Comparison of ENCODE assay signal across 18 mouse cellular contexts in the genomic region with DNA sequence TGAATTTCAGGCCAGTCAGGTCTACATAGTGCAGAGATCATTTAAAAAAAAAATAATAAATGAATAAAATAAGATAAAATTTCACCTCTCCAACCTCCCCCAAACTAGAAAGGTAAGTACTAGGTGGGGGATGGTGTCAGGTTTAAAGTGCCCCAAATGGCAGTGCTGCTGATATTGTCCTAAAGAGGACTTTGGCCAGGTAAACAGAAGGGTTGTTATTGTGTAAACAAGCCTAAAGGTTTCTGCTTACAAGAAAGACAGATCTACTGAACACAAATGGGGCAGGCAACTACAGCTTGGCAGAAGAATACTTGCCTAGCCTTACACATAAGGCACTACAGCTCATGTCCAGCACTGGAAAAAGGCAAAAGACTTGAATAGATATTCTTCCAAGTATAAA.
"Had no signal": no experiment of that assay in that cellular context is flagged by ENCODE, and none has a peak within 500 bp of the region (broad histone marks: within the 10 kb centered on the region; RNA-seq: fewer than 3 reads in every experiment).

No protein-coding gene starts in this region.

- H3K4me2 ChIP-seq: liver, embryonic 15.5 days; lung, embryonic 15.5 days; midbrain, embryonic 11.5 days; midbrain, embryonic 13.5 days; midbrain, embryonic 15.5 days; neural tube, embryonic 12.5 days; stomach, embryonic 15.5 days had no signal

- H3K27me3 ChIP-seq: liver, embryonic 15.5 days; lung, embryonic 15.5 days; midbrain, embryonic 13.5 days; midbrain, embryonic 15.5 days; neural tube, embryonic 12.5 days; stomach, embryonic 15.5 days had no signal

- H3K9ac ChIP-seq: liver, embryonic 15.5 days; lung, embryonic 15.5 days; midbrain, embryonic 13.5 days; midbrain, embryonic 15.5 days; neural tube, embryonic 12.5 days; stomach, embryonic 15.5 days had no signal

- H3K9me3 ChIP-seq: liver, embryonic 15.5 days; lung, embryonic 15.5 days; megakaryocyte, embryonic 14.5 days; midbrain, embryonic 13.5 days; midbrain, embryonic 15.5 days; neural tube, embryonic 12.5 days; stomach, embryonic 15.5 days had no signal

- ATAC-seq: lung, postnatal 0 days; midbrain, embryonic 13.5 days; midbrain, embryonic 15.5 days had no signal

- DNase-seq: lung, adult 2 months; lung, postnatal 14 days; lung, postnatal 36 days; right cerebral cortex, postnatal 14 days; thymus, adult 2 months; thymus, postnatal 25 days; thymus, postnatal 4 days had no signal

- H3K4me1 ChIP-seq: liver, embryonic 15.5 days; lung, embryonic 15.5 days; megakaryocyte, embryonic 14.5 days; midbrain, embryonic 13.5 days; midbrain, embryonic 15.5 days; neural tube, embryonic 12.5 days; stomach, embryonic 15.5 days had no signal

- H3K4me3 ChIP-seq: liver, embryonic 15.5 days; lung, embryonic 15.5 days; megakaryocyte, embryonic 14.5 days; midbrain, embryonic 13.5 days; midbrain, embryonic 15.5 days; neural tube, embryonic 12.5 days; stomach, embryonic 15.5 days had no signal

- H3K27ac ChIP-seq: liver, embryonic 15.5 days; lung, embryonic 15.5 days; macrophage; midbrain, embryonic 13.5 days; midbrain, embryonic 15.5 days; neural tube, embryonic 12.5 days; stomach, embryonic 15.5 days; stomach, postnatal 0 days had no signal

- H3K36me3 ChIP-seq: liver, embryonic 15.5 days; lung, embryonic 15.5 days; midbrain, embryonic 13.5 days; midbrain, embryonic 15.5 days; neural tube, embryonic 12.5 days; stomach, embryonic 15.5 days had no signal
